Mouse (Mus musculus) kidney, embryonic 15.5 days (tissue): Measurements from ENCODE around the gene Smarce1. TPM values are rescaled to one million over a fixed set of nuclear protein-coding genes. Genes with fewer than 3 reads are reported as not detected.
"Not testable (repeated sequence)": the region's sequence is repeated elsewhere in the genome, so short reads cannot be mapped to it uniquely, and the experiment has no call there.

Source experiments
- ATAC-seq: fragments of 200-750 bp; cut with Nextera tagmentation; replicated peaks from 2 replicates; pipeline ENCODE4 v1.8.0; 2017; ENCODE audit warnings: moderate TSS enrichment; ENCODE audit not compliant: low FRiP score
- H3K27ac ChIP-seq: fragments of 300-500 bp; sonication (generic); 2 replicates; pipeline ENCODE4 v1.5.1; 2015; ENCODE audit warnings: mild to moderate bottlenecking, inconsistent platforms
- H3K27me3 ChIP-seq: fragments of 300-500 bp; sonication (generic); 2 replicates; pipeline ENCODE4 v1.6.1; 2015; ENCODE audit warnings: inconsistent platforms
- H3K36me3 ChIP-seq: fragments of 300-500 bp; sonication (generic); 2 replicates; pipeline ENCODE4 v1.6.1; 2015; ENCODE audit warnings: inconsistent platforms
- H3K4me1 ChIP-seq: fragments of 300-500 bp; sonication (generic); 2 replicates; pipeline ENCODE4 v1.6.1; 2015; ENCODE audit warnings: inconsistent platforms
- H3K4me2 ChIP-seq: fragments of 300-500 bp; sonication (generic); 2 replicates; pipeline ENCODE4 v1.6.1; 2015; ENCODE audit warnings: moderate library complexity, mild to moderate bottlenecking, inconsistent platforms
- H3K4me3 ChIP-seq: fragments of 300-500 bp; sonication (generic); replicated peaks from 2 replicates; pipeline ENCODE4 v1.5.1; 2015; ENCODE audit warnings: mild to moderate bottlenecking, inconsistent platforms
- H3K9ac ChIP-seq: fragments of 300-500 bp; sonication (generic); 2 replicates; pipeline ENCODE4 v1.6.1; 2015; ENCODE audit warnings: mild to moderate bottlenecking, inconsistent platforms
- H3K9me3 ChIP-seq: fragments of 300-500 bp; sonication (generic); replicated peaks from 2 replicates; pipeline ENCODE4 v1.6.1; 2016; ENCODE audit warnings: inconsistent platforms
- WGBS: fragments of 180-500 bp; shearing (Covaris S2); methylation state at CpG from one replicate; pipeline ENCODE4 v1.1.7; 2015; ENCODE audit warnings: mixed read lengths; 5-methylcytosine and 5-hydroxymethylcytosine counted together
- polyA plus RNA-seq: library from polyadenylated mRNA; unstranded; fragments of >200 nt; fragmentation: Nextera tagmentation; extraction: Ambion mirVana; gene quantifications from 2 replicates; pipeline ENCODE4 v1.2.1, GENCODE M21; 2015

Smarce1 gene
- polyA plus RNA-seq, 1 experiment from 2014 or later, result 249 TPM

DNA sequence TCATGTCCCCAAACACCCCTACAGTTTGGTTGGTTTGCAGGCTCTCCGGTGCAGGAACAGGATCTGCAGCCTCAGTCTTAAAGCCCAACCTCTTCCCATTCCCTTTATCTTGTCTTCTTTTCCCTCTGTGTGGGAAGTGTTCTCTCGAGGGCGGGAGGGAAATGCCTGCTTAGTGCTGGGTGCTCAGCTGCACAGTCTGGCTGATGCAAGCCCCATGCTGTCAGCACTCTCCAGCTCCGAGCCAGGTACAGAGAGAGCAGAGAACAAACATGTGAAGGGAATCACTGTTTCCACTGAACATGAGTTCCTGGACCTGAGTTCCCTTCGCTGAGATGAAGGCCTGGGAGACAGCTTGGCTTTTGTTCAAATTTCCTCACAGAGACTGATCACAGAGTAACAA lies 19.4 kb upstream of the Smarce1 start:
- H3K4me3 ChIP-seq, result no peak overlapping the region
- H3K27ac ChIP-seq, result no peak overlapping the region
- WGBS, result 58% methylated on average over 5 of the region's 5 CpGs
- no peak for ATAC-seq
- H3K36me3 ChIP-seq, result no peaks in the 10 kb centered on the region
- no peaks in the 10 kb centered on the region for H3K9me3 ChIP-seq
- H3K9ac ChIP-seq, result no peak overlapping the region
- H3K4me1 ChIP-seq, result no peaks in the 10 kb centered on the region
- no peak overlapping the region for H3K4me2 ChIP-seq
- H3K27me3 ChIP-seq, result no peaks in the 10 kb centered on the region

DNA sequence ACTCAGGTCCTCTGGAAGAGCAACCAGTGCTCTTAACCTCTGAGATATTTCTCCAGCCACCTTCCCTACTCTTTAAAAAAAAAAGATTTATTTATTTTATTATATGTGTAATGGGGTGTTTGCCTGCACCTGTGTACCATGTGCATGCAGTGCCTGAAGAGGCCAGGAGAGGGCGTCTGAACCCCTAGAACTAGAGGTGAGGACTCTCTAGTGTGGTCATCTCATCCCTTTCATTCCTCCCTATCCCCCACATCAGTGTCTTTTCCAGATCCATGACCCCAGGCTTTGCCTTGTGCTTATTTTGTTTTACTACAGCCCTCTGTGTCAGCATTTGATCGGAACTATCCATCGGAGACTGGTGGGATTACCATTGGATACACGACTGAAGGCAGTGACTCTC lies 18.3 kb upstream of the Smarce1 start:
- Histone ChIP-seq H3K9ac (no peak overlapping the region), H3K9me3 (no peaks in the 10 kb centered on the region), H3K4me3 (no peak overlapping the region), H3K27ac (no peak overlapping the region), H3K27me3 (no peaks in the 10 kb centered on the region), H3K4me2 (no peak overlapping the region), H3K4me1 (peaks cover 1% of the 10 kb centered on the region), H3K36me3 (no peaks in the 10 kb centered on the region)
- ATAC-seq, result no peak
- WGBS, result 60% methylated on average over 4 of the region's 4 CpGs

DNA sequence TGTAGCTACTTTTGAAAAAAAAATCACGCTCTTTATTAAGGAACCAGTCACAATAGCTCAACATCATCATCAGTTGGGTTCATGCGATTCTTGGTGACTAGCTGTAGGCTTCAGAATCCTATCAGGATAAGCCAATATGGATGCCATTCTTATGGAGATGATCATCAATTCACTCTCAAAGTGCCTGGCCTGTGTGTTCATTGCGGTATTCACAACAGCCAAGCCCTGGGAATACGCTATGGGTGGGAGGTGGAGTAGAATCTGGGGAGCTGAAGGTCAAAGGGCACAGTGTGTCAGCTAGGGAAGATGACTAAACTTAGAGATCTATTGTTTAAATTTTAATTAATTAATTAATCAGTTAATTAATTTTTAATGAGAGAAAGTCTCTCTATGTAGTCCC lies 17.1 kb upstream of the Smarce1 start:
- H3K36me3 ChIP-seq, result no peaks in the 10 kb centered on the region
- H3K4me1 ChIP-seq, result peaks cover 7% of the 10 kb centered on the region
- H3K9ac ChIP-seq, result no peak overlapping the region
- H3K4me3 ChIP-seq, result no peak overlapping the region
- no peaks in the 10 kb centered on the region for H3K27me3 ChIP-seq
- no peak overlapping the region for H3K4me2 ChIP-seq
- ATAC-seq, result no peak
- H3K27ac ChIP-seq, result no peak overlapping the region
- WGBS, result 93% methylated on average over 4 of the region's 4 CpGs
- no peaks in the 10 kb centered on the region for H3K9me3 ChIP-seq

DNA sequence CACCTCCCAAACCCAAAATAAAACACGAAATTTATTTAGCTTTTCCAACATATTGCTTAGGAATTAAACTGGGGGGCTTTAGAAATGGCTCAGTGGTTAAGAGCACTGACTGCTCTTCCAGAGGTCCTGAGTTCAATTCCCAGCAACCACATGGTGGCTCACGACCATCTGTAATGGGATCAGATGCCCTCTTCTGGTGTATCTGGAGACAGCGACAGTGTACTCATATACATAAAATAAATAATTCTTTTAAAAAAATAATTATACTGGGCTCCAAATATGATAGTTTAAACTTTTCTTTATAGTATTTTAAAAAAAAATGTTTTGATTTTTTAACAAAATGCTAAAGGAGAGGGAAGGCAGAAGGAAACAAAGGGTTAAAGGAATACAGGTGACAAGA lies 13.7 kb upstream of the Smarce1 start:
- H3K27ac ChIP-seq, H3K4me1 ChIP-seq, H3K9me3 ChIP-seq, H3K4me3 ChIP-seq, H3K27me3 ChIP-seq, ATAC-seq, H3K36me3 ChIP-seq, H3K9ac ChIP-seq: not testable (repeated sequence)
- H3K4me2 ChIP-seq, result peak overlapping the region; percentile 60
- whole genome bisulfite sequencing, result 46% methylated on average over 3 of the region's 3 CpGs

DNA sequence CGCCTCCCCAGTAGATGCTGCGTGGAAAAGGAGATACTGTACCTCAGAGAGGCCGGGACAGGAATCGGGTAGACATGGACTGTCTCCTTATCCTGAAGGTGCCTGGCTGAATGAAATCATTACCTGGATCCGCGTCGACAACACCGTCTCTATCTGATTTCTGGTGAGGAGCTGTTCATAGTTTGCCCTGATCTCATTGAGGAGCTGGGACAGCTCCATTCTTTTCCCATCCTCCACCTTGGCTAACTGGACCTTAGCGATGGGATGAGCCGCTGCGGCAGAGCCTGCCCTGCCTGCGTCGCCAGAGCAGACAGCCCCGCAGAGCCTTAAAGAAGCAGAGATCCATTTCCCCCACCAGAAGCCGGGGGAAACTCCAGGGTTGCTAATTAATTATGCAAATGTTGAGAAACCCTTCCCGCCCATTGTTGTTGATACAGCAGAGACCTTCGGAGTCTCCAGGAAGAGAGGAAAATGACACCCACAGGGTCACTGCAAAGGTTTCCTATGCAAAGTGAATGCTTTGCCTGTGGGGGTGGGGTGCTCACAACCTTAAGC lies 13.1 kb upstream of the Smarce1 start, which contains the start of gene Krt222:
Krt222 (minus strand) TSS at position 266 of the 555 bp plus-strand sequence.
- 0 out of 2 replicates have a peak within 1 kb of the TSS, but pooled peaks have one; percentile 31 for H3K9ac ChIP-seq
- H3K36me3 ChIP-seq, result no peaks in the 10 kb centered on the region
- H3K27me3 ChIP-seq, result no peaks in the 10 kb centered on the region
- peak within 1 kb of the TSS; percentile 37 for H3K4me3 ChIP-seq
- peaks cover 7% of the 10 kb centered on the region for H3K4me1 ChIP-seq
- H3K4me2 ChIP-seq, result peak within 1 kb of the TSS; percentile 60
- no peak for ATAC-seq
- no peaks in the 10 kb centered on the region for H3K9me3 ChIP-seq
- no peak within 1 kb of the TSS for H3K27ac ChIP-seq
- WGBS, result 4% methylated on average over 17 of the region's 17 CpGs

DNA sequence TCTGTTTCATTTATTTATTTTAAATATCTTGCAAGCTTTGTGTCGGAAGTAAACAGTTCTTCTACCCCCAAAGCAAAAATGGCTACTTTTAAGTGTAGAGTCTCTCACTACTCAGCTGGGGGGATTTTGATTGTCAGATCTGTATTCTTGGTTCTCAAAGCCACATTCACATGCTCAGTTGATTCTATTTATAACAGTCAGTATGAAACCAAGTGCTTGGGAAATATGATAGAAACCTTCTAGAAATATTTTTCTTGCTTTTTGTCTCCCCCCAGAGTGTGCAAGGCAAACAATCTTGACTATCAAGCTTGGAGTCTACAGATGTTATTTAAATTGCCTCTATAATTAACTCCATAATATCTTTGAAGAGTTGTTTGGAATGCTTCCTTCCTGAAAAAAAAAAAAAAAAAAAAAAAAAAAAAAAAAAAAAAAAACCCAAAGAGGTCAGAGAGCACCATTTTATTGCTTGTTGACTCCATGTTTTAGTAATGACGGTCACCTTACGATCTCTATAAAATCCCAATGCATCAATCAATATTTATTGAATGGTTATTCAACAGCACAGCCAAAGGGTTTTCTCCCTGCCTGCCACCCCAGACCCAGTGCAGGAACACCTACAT lies 12.5 kb upstream of the Smarce1 start:
- Histone ChIP-seq H3K4me3 (peak overlapping the region; percentile 37), H3K9ac (0 out of 2 replicates have a peak overlapping the region, but pooled peaks have one; percentile 31), H3K27ac (no peak overlapping the region), H3K9me3 (no peaks in the 10 kb centered on the region), H3K4me2 (peak overlapping the region; percentile 60), H3K4me1 (peaks cover 7% of the 10 kb centered on the region), H3K36me3 (no peaks in the 10 kb centered on the region), H3K27me3 (no peaks in the 10 kb centered on the region)
- ATAC-seq, result no peak
- WGBS, result 42% methylated on average over 3 of the region's 3 CpGs

DNA sequence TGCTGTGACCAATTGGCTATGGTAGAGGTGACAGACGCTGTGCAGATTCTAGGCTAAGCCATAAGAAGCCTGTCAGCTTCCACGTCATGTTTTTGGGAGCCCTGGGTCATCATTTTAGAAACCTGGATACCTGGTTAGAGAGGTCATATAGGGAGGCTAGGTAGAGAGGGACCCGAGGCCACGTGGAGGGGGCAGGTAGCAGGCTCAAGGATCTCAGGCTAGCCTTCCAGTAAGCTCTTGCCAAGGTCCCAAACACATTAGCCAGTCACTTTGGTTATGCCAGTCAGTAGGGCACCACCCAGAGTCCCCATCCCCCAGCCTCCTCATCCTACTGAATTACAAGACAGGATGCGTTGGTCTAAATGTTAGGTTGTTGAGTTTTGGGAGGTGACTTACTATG lies 11.2 kb upstream of the Smarce1 start:
- Histone ChIP-seq H3K4me1 (peaks cover 7% of the 10 kb centered on the region), H3K4me3 (no peak overlapping the region)
- ATAC-seq, result no peak

DNA sequence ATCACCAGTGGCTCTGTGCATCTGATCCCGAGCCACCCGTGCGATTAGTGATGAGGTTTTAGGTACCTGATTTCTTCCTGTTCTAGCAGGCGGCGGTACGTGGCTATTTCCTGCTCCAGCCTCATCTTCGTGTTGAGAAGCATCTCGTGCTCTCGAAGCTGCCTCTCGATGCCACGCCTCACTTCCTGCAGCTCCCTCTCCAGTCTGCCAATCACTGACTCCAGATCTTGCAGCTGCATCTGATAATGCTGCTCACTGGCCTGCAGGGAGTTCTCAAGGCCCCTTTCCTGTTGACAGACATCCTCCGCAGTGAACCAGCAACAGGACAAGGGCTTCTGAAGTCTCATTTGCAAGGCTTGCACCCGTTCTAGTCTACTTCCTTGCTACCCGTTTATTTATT lies 7.7 kb upstream of the Smarce1 start:
- H3K4me3 ChIP-seq, result no peak overlapping the region
- no peak overlapping the region for H3K9ac ChIP-seq
- no peak overlapping the region for H3K4me2 ChIP-seq
- no peaks in the 10 kb centered on the region for H3K27me3 ChIP-seq
- no peaks in the 10 kb centered on the region for H3K9me3 ChIP-seq
- no peaks in the 10 kb centered on the region for H3K36me3 ChIP-seq
- no peaks in the 10 kb centered on the region for H3K4me1 ChIP-seq
- 55% methylated on average over 14 of the region's 14 CpGs for WGBS
- no peak overlapping the region for H3K27ac ChIP-seq
- ATAC-seq, result no peak

More for the DNA sequence above, 11.2 kb upstream of the Smarce1 start:
- no peak overlapping the region for H3K9ac ChIP-seq
- H3K27me3 ChIP-seq, result no peaks in the 10 kb centered on the region
- WGBS, result 76% methylated on average over 5 of the region's 5 CpGs
- H3K4me2 ChIP-seq, result no peak overlapping the region
- no peak overlapping the region for H3K27ac ChIP-seq
- no peaks in the 10 kb centered on the region for H3K36me3 ChIP-seq
- no peaks in the 10 kb centered on the region for H3K9me3 ChIP-seq

DNA sequence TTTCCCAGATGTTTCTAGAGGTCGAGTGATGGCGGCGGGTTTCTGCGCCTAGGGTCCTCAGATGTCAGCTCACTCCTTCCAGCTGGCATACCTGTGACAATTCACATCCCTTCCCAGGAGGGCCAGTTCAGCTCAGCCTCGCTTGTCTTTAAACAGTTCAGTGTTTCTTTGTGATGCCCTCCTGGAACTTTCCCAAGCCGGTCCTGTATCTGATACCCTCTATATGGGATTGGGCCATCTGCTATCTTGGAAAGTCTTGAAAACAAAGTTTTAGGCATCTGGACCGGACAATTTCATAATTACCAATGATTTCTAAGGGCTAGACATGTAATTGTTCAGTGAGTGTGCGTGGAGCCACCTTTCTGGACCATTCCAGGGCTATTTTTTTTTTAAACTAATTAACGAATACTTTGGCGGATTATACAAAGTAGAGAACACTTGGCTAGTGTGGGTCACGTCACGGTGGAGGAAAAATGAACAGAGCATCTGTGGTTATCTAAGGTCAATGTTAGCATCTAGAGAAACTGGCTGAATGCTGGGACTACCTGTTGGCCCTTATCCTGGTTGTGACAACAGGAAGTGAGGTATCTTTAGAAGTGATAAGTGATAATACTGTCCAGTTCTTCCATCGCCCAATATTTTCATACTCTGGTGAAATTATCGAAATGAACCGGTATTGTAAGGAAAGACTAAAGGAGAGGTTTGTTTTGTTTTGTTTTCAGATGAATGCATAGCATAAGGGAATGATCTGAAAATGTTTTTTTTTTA lies 416 bp upstream of the Smarce1 start:
- Histone ChIP-seq H3K36me3 (peaks cover 17% of the 10 kb centered on the region), H3K27ac (peak overlapping the region; percentile 98), H3K27me3 (no peaks in the 10 kb centered on the region), H3K4me3 (peak overlapping the region; percentile 88), H3K4me1 (peaks cover 23% of the 10 kb centered on the region), H3K9ac (peak overlapping the region; percentile 98), H3K4me2 (peak overlapping the region; percentile 74), H3K9me3 (no peaks in the 10 kb centered on the region)
- 24% methylated on average over 15 of the region's 15 CpGs for WGBS
- ATAC-seq, result peak; percentile 37; the same call in 1 of the 2 replicates

DNA sequence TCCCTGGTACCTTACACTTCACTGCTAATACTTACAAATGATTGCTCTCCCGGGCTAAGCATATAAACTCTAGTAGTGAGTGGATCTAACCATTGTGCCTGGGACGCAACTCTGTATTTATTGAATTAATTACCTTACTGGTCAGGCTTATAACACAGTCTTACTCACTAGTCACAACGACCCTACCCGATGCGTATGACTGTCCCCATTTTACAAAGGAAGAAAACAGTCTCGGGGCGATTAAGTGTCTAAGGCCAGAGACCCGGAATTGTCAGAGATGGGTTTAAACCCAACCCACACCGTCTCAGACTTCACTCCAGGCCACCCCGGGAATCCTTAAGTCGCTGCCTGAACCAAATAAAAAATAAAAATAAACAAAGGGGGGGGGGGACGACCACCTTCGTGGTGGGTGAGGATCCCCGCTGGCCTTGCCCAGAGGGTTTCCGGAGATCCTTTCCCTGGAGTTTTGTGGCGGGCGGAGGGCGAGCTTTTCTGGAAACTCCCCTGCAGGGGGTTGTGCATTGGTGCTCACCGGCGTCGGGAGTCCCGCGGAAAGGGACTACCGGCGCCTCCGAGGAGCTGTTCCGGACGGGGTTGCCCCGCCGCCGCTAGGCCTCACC lies 1.1 kb downstream of the Smarce1 start:
- peak overlapping the region; percentile 98 for H3K9ac ChIP-seq
- no peaks in the 10 kb centered on the region for H3K9me3 ChIP-seq
- peak overlapping the region; percentile 88 for H3K4me3 ChIP-seq
- under 1% methylated on average over 31 of the region's 31 CpGs for WGBS
- H3K27me3 ChIP-seq, result no peaks in the 10 kb centered on the region
- peak overlapping the region; percentile 98 for H3K27ac ChIP-seq
- ATAC-seq, result peak; percentile 53
- H3K4me1 ChIP-seq, result peaks cover 23% of the 10 kb centered on the region
- peaks cover 31% of the 10 kb centered on the region for H3K36me3 ChIP-seq
- peak overlapping the region; percentile 74 for H3K4me2 ChIP-seq

DNA sequence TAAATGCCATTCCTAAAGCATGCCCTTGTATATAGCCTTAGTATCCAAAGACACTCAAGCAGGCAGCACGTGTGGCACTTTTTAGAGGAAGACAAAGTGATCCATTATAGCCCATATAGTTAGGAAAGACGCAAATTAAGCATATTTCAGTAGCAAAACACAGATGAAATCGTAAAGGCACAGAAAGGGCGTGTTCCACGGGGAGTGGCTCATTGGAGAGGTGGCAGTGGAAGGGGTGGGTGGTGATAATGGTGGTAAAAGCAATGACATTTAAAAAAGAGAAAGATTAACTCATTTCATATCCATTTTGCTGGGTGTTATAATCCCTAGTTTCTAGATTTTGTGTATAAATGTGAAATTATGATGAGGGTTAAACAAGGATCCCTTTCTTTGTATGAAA lies 4.5 kb downstream of the Smarce1 start:
- ATAC-seq, result no peak
- Histone ChIP-seq H3K4me1 (peaks cover 19% of the 10 kb centered on the region), H3K4me2 (no peak overlapping the region), H3K4me3 (no peak overlapping the region), H3K9ac (no peak overlapping the region), H3K27me3 (no peaks in the 10 kb centered on the region), H3K36me3 (peaks cover 60% of the 10 kb centered on the region), H3K27ac (no peak overlapping the region), H3K9me3 (no peaks in the 10 kb centered on the region)
- 84% methylated on average over 5 of the region's 5 CpGs for WGBS

DNA sequence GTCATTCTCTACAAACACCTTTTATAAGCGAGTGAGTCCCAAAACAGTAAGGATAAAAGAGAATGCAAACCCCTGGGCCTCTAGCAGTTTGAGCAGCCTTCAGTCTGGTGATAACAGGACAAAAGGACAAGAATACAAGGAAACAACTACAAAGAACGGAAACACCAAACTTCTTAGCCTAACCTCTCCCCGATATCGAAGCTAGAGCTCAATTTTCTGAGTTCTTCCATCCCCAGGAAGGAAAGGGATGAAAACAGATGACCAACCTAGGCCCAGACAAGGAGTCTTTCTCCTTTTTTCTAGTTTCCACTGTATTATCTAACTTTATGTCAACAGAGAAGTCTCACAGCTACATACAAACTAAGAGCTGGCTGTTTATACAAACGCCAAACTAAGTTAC lies 7.5 kb downstream of the Smarce1 start:
- H3K27ac ChIP-seq, result no peak overlapping the region
- peaks cover 7% of the 10 kb centered on the region; the same call in 1 of the 2 replicates for H3K4me1 ChIP-seq
- no peak for ATAC-seq
- H3K4me3 ChIP-seq, result no peak overlapping the region
- no peaks in the 10 kb centered on the region for H3K27me3 ChIP-seq
- WGBS, result 77% methylated on average over 5 of the region's 5 CpGs
- no peaks in the 10 kb centered on the region for H3K9me3 ChIP-seq
- H3K9ac ChIP-seq, result no peak overlapping the region
- peaks cover 90% of the 10 kb centered on the region for H3K36me3 ChIP-seq
- no peak overlapping the region for H3K4me2 ChIP-seq
